Mouse (Mus musculus): ENCODE measurements at regions not wholly inside any gene's neighbourhood (a gene's known extent, or its start where the extent isn't known, plus 50 kb on each side); places are given as distances from the start of the nearest gene placed in this dataset.

- TF ChIP-seq CTCF (IDR thresholded peaks at IDR 0.05; ENCODE audit: insufficient read depth, low read depth, low read length), result no peak
- TF ChIP-seq POLR2A (IDR thresholded peaks at IDR 0.05; ENCODE audit: insufficient read depth, low read depth, low read length), result no peak
These were observed 276.4 kb upstream of the Sema6d start for GRCm38 (mm10) chr2:123813182-123813949.
